Mouse (Mus musculus) C2C12 (cell line): ENCODE measurements around the gene Foxa3. TPM values are rescaled to one million over a fixed set of nuclear protein-coding genes. Genes with fewer than 3 reads are reported as not detected.

Experiments used
- H3K27me3 ChIP-seq: one replicate; pipeline ENCODE4 v1.6.1; 2011; ENCODE audit not compliant: control insufficient read depth, insufficient read depth, insufficient read length
- H3K36me3 ChIP-seq: one replicate; pipeline ENCODE4 v1.6.1; 2011; ENCODE audit not compliant: control insufficient read depth, insufficient read depth
- H3K4me3 ChIP-seq: one replicate; pipeline ENCODE4 v1.5.1; 2011; ENCODE audit warnings: mild to moderate bottlenecking, control low read depth; ENCODE audit not compliant: poor library complexity, insufficient read depth, severe bottlenecking
- H3K79me2 ChIP-seq: one replicate; pipeline ENCODE4 v1.6.1; 2011; ENCODE audit not compliant: control insufficient read depth, insufficient read depth
- H3K79me3 ChIP-seq: one replicate; pipeline ENCODE4 v1.6.1; 2011; ENCODE audit warnings: low read depth, control low read depth
- H3ac ChIP-seq: one replicate; pipeline ENCODE3; 2011; ENCODE audit warnings: low read depth; ENCODE audit not compliant: control insufficient read depth, insufficient read length
- CEBPB ChIP-seq: IDR thresholded peaks from one replicate; pipeline ENCODE4 v1.6.1; 2011; ENCODE audit warnings: low read depth, mild to moderate bottlenecking, control low read depth, moderate library complexity
- CTCF ChIP-seq: IDR thresholded peaks from one replicate; pipeline ENCODE4 v1.5.1; 2011; ENCODE audit not compliant: control insufficient read depth, insufficient read depth, insufficient read length
- FOSL1 ChIP-seq: IDR thresholded peaks from one replicate; pipeline ENCODE4 v1.8.0; 2011; ENCODE audit warnings: mild to moderate bottlenecking, low read length; ENCODE audit not compliant: poor library complexity, insufficient read depth, severe bottlenecking
- MAX ChIP-seq: IDR thresholded peaks from one replicate; pipeline ENCODE4 v1.6.1; 2011; ENCODE audit warnings: mild to moderate bottlenecking, control low read depth
- MYOD1 ChIP-seq: IDR thresholded peaks from one replicate; pipeline ENCODE4 v1.6.1; 2011; ENCODE audit warnings: low read depth; ENCODE audit not compliant: control insufficient read depth, insufficient read length
- MYOG ChIP-seq: IDR thresholded peaks from one replicate; pipeline ENCODE4 v1.6.1; 2011; ENCODE audit not compliant: control insufficient read depth, insufficient read length; ENCODE audit errors: extremely low read depth
- USF1 ChIP-seq: IDR thresholded peaks from one replicate; pipeline ENCODE4 v1.6.1; 2011; ENCODE audit warnings: low read depth, mild to moderate bottlenecking, control low read depth, moderate library complexity
- polyA plus RNA-seq: library from polyadenylated mRNA; unstranded; fragments of >200 nt; fragmentation: generic; extraction: Trizol; gene quantifications from one replicate; pipeline ENCODE4 v1.2.1, GENCODE M21; 2012; ENCODE audit warnings: missing spikeins

The Foxa3 gene
- polyA plus RNA-seq, 1 experiment: 0.07 TPM

GRCm38 (mm10) chr7:19052345-19053135, 29.2 kb upstream of the Foxa3 start:
- Histone ChIP-seq H3K4me3 (no peak overlapping the region), H3K79me3 (no peaks in the 10 kb centered on the region), H3K79me2 (no peaks in the 10 kb centered on the region), H3K36me3 (peaks cover 14% of the 10 kb centered on the region), H3K27me3 (no peaks in the 10 kb centered on the region), H3ac (no peak overlapping the region)
- TF ChIP-seq FOSL1 (no peak), MYOD1 (no peak), USF1 (no peak), CEBPB (no peak), MYOG (no peak), MAX (no peak), CTCF (no peak)

DNA sequence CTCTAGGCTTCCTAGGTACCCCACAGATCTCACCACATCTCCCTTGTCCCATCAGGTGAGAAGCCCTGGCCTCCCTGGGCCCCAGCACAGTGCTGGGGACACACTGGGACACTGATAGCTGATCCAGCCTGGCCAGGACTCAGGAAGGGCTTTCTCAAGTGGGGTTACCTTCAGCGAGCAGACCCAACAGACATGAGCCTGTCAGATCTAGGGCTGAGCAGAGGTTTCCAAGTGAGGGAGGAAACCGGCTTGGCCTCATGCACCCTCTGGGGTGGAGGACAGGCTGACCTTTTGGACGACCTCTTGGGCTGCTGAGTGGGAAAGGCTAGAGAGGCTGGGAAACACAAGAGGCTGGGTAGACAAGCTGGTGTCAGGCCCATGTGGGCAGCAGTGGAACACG, 27.8 kb upstream of the Foxa3 start:
- H3ac ChIP-seq: no peak overlapping the region
- no peaks in the 10 kb centered on the region for H3K79me2 ChIP-seq
- no peaks in the 10 kb centered on the region for H3K27me3 ChIP-seq
- peaks cover 22% of the 10 kb centered on the region for H3K36me3 ChIP-seq
- H3K79me3 ChIP-seq: no peaks in the 10 kb centered on the region
- H3K4me3 ChIP-seq: no peak overlapping the region
- TF ChIP-seq USF1 (no peak), CTCF (no peak), MYOG (no peak), CEBPB (no peak), FOSL1 (no peak), MYOD1 (no peak), MAX (no peak)

DNA sequence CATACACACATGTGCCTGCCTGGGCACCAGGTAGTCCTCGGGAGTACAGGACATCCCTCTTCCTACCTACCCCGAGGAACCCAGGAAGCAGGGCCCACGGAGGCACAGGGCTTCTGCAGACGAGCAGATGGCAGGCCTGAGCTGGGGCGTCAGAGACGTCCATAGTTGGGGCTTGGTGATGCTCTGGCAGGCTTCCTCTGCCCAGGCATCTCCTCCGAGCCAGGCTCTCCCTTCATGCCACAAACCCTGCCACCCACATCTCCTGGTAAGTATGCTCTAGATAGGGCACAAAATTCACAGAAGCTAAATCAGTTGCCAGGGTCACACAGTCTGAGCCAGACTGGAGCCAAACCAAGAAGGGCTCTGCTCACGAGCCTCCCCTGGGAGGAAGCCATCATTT, 26.8 kb upstream of the Foxa3 start:
- H3K27me3 ChIP-seq: no peaks in the 10 kb centered on the region
- H3K79me2 ChIP-seq: no peaks in the 10 kb centered on the region
- no peaks in the 10 kb centered on the region for H3K79me3 ChIP-seq
- no peak overlapping the region for H3ac ChIP-seq
- no peak overlapping the region for H3K4me3 ChIP-seq
- TF ChIP-seq MYOG: no peak
- no peak for TF ChIP-seq FOSL1
- no peak for TF ChIP-seq USF1
- TF ChIP-seq CTCF: no peak
- no peak for TF ChIP-seq MYOD1
- no peak for TF ChIP-seq MAX
- TF ChIP-seq CEBPB: no peak
- peaks cover 22% of the 10 kb centered on the region for H3K36me3 ChIP-seq

DNA sequence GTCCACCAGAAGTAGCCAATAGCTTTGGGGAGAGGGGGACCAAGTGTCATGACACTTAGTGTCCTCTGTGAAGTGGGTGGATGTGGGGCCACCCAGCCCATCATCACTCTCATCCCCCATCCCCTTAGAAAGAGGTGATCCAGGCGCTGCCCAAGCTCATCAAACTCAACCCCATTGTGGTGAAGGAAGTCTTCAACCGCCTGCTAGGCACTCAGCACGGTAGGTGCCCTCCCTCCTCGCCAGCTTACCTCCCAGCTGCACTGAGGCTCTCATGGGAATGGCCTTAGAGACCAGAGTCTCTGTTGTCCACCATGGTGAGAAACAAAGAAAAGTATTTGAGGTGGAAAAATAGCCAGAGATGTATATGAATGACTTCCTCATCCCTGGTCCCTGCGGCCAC, 25.9 kb upstream of the Foxa3 start:
- Histone ChIP-seq H3K79me3 (no peaks in the 10 kb centered on the region), H3ac (no peak overlapping the region), H3K79me2 (no peaks in the 10 kb centered on the region), H3K36me3 (peaks cover 26% of the 10 kb centered on the region), H3K4me3 (no peak overlapping the region), H3K27me3 (no peaks in the 10 kb centered on the region)
- no peak for TF ChIP-seq MYOD1
- TF ChIP-seq FOSL1: no peak
- no peak for TF ChIP-seq CEBPB
- TF ChIP-seq MAX: no peak
- TF ChIP-seq CTCF: no peak
- no peak for TF ChIP-seq USF1
- TF ChIP-seq MYOG: no peak

GRCm38 (mm10) chr7:19048006-19048527, 24.7 kb upstream of the Foxa3 start:
- H3K4me3 ChIP-seq: no peak overlapping the region
- H3ac ChIP-seq: no peak overlapping the region
- H3K27me3 ChIP-seq: no peaks in the 10 kb centered on the region
- H3K79me3 ChIP-seq: no peaks in the 10 kb centered on the region
- TF ChIP-seq FOSL1 (no peak), MYOG (no peak), CTCF (no peak), USF1 (no peak), MAX (no peak), MYOD1 (no peak), CEBPB (no peak)
- H3K36me3 ChIP-seq: peaks cover 31% of the 10 kb centered on the region
- no peaks in the 10 kb centered on the region for H3K79me2 ChIP-seq
